Mouse (Mus musculus): ENCODE measurements at regions not wholly inside any gene's neighbourhood (a gene's known extent, or its start where the extent isn't known, plus 50 kb on each side); places are given as distances from the start of the nearest gene placed in this dataset.

DNA sequence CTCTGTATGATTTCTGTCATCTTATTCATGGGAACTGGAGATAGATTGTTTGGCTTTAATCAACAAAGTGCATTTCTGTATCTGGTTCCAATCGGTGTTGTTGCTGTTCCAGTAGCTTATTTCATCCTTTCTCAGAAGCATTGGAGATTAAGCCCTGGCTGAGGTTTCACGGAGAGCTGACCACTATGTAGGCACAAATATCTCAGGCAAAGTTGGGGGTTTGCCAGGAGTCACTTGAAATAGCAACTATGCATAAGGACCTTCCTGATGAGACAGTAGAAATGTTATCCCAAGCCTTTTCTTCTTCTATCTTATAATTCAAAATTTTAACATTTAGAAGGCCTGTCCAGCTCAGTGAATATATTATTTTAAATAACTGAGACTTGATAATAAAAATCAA, 268.0 kb upstream of the Klf12 start:
- H3K4me1 ChIP-seq (ENCODE audit: control insufficient read depth, insufficient read depth, low read length), result no peaks in the 10 kb centered on the region
- H3K27me3 ChIP-seq (ENCODE audit: control insufficient read depth, insufficient read depth, low read length), result no peaks in the 10 kb centered on the region
- no peaks in the 10 kb centered on the region for H3K36me3 ChIP-seq (ENCODE audit: control insufficient read depth, insufficient read depth, low read length)
- no peak overlapping the region for H3K27ac ChIP-seq (ENCODE audit: control insufficient read depth, insufficient read depth, low read depth, low read length)
- H3K4me3 ChIP-seq (ENCODE audit: control insufficient read depth, low read depth, low read length), result no peak overlapping the region
- no peak for TF ChIP-seq POLR2A (IDR thresholded peaks at IDR 0.05; ENCODE audit: control insufficient read depth, low read depth, low read length)
- TF ChIP-seq CTCF (IDR thresholded peaks at IDR 0.05; ENCODE audit: control insufficient read depth, insufficient read depth, insufficient replicate concordance, low read depth, low read length), result no peak

GRCm38 (mm10) chr14:100550266-100550665, 265.8 kb upstream of the Klf12 start:
- TF ChIP-seq CTCF (IDR thresholded peaks at IDR 0.05; ENCODE audit: control insufficient read depth, insufficient read depth, insufficient replicate concordance, low read depth, low read length), result no peak
- no peak for TF ChIP-seq POLR2A (IDR thresholded peaks at IDR 0.05; ENCODE audit: control insufficient read depth, low read depth, low read length)
- Histone ChIP-seq H3K4me1 (ENCODE audit: control insufficient read depth, insufficient read depth, low read length) (no peaks in the 10 kb centered on the region), H3K27me3 (ENCODE audit: control insufficient read depth, insufficient read depth, low read length) (no peaks in the 10 kb centered on the region), H3K4me3 (ENCODE audit: control insufficient read depth, low read depth, low read length) (no peak overlapping the region), H3K27ac (ENCODE audit: control insufficient read depth, insufficient read depth, low read depth, low read length) (no peak overlapping the region), H3K36me3 (ENCODE audit: control insufficient read depth, insufficient read depth, low read length) (no peaks in the 10 kb centered on the region)

DNA sequence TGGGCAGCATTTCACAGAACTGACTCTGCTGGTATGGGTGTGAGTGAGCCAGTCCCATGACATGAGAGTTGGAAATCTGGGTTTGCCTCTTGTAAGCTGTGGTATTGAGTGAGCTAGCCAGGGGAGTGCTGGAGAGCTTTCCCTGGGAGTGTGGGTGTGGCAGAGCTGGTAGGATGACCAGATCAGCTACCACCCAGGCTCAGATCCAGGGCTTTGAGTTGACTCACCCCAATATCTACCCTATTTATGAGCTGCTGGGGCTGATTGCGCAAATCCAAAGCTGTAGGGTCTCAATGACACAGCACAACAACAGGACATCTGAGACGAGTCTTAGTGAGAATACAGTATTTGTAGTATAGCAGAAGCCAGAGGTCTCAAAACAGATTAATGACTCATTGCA, 245.7 kb upstream of the Klf12 start:
- TF ChIP-seq CTCF (IDR thresholded peaks at IDR 0.05; ENCODE audit: control insufficient read depth, insufficient read depth, insufficient replicate concordance, low read depth, low read length) (no peak), POLR2A (IDR thresholded peaks at IDR 0.05; ENCODE audit: control insufficient read depth, low read depth, low read length) (no peak)
- Histone ChIP-seq H3K27me3 (ENCODE audit: control insufficient read depth, insufficient read depth, low read length) (no peaks in the 10 kb centered on the region), H3K27ac (ENCODE audit: control insufficient read depth, insufficient read depth, low read depth, low read length) (no peak overlapping the region), H3K36me3 (ENCODE audit: control insufficient read depth, insufficient read depth, low read length) (no peaks in the 10 kb centered on the region), H3K4me1 (ENCODE audit: control insufficient read depth, insufficient read depth, low read length) (no peaks in the 10 kb centered on the region), H3K4me3 (ENCODE audit: control insufficient read depth, low read depth, low read length) (no peak overlapping the region)

DNA sequence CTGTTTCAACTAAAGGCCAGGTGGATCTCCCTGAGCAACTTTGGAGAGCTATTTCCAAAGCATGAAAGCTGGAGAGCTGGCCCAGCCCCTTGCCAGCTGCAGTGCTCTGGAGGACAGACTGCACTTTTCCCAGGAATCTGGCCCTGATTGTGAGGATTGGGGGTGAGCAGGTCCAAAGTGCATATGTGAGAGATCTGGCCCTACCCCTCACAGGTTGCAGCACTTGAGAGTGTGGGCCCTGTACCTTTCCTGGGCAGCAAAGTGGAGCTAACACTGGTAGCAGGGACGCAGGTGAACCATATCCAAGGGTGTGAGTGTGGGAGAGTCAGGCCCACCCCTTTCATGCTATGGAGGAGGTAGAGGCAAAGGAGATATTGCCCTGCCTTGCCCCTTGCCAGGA, 245.3 kb upstream of the Klf12 start:
- no peak for TF ChIP-seq CTCF (IDR thresholded peaks at IDR 0.05; ENCODE audit: control insufficient read depth, insufficient read depth, insufficient replicate concordance, low read depth, low read length)
- TF ChIP-seq POLR2A (IDR thresholded peaks at IDR 0.05; ENCODE audit: control insufficient read depth, low read depth, low read length), result no peak
- Histone ChIP-seq H3K27ac (ENCODE audit: control insufficient read depth, insufficient read depth, low read depth, low read length) (no peak overlapping the region), H3K27me3 (ENCODE audit: control insufficient read depth, insufficient read depth, low read length) (no peaks in the 10 kb centered on the region)

GRCm38 (mm10) chr14:100509396-100509795, 224.9 kb upstream of the Klf12 start:
- Histone ChIP-seq H3K36me3 (ENCODE audit: control insufficient read depth, insufficient read depth, low read length) (no peaks in the 10 kb centered on the region), H3K4me1 (ENCODE audit: control insufficient read depth, insufficient read depth, low read length) (no peaks in the 10 kb centered on the region), H3K27me3 (ENCODE audit: control insufficient read depth, insufficient read depth, low read length) (no peaks in the 10 kb centered on the region), H3K4me3 (ENCODE audit: control insufficient read depth, low read depth, low read length) (no peak overlapping the region), H3K27ac (ENCODE audit: control insufficient read depth, insufficient read depth, low read depth, low read length) (no peak overlapping the region)
- TF ChIP-seq CTCF (IDR thresholded peaks at IDR 0.05; ENCODE audit: control insufficient read depth, insufficient read depth, insufficient replicate concordance, low read depth, low read length) (no peak), POLR2A (IDR thresholded peaks at IDR 0.05; ENCODE audit: control insufficient read depth, low read depth, low read length) (no peak)

More for the DNA sequence above, 245.3 kb upstream of the Klf12 start:
- Histone ChIP-seq H3K4me3 (ENCODE audit: control insufficient read depth, low read depth, low read length) (no peak overlapping the region), H3K4me1 (ENCODE audit: control insufficient read depth, insufficient read depth, low read length) (no peaks in the 10 kb centered on the region), H3K36me3 (ENCODE audit: control insufficient read depth, insufficient read depth, low read length) (no peaks in the 10 kb centered on the region)

GRCm38 (mm10) chr14:100508087-100508486, 223.6 kb upstream of the Klf12 start:
- H3K4me1 ChIP-seq (ENCODE audit: control insufficient read depth, insufficient read depth, low read length), result no peaks in the 10 kb centered on the region
- no peaks in the 10 kb centered on the region for H3K27me3 ChIP-seq (ENCODE audit: control insufficient read depth, insufficient read depth, low read length)
- no peak overlapping the region for H3K4me3 ChIP-seq (ENCODE audit: control insufficient read depth, low read depth, low read length)
- TF ChIP-seq POLR2A (IDR thresholded peaks at IDR 0.05; ENCODE audit: control insufficient read depth, low read depth, low read length), result no peak
- TF ChIP-seq CTCF (IDR thresholded peaks at IDR 0.05; ENCODE audit: control insufficient read depth, insufficient read depth, insufficient replicate concordance, low read depth, low read length), result no peak
- no peak overlapping the region for H3K27ac ChIP-seq (ENCODE audit: control insufficient read depth, insufficient read depth, low read depth, low read length)
- no peaks in the 10 kb centered on the region for H3K36me3 ChIP-seq (ENCODE audit: control insufficient read depth, insufficient read depth, low read length)

DNA sequence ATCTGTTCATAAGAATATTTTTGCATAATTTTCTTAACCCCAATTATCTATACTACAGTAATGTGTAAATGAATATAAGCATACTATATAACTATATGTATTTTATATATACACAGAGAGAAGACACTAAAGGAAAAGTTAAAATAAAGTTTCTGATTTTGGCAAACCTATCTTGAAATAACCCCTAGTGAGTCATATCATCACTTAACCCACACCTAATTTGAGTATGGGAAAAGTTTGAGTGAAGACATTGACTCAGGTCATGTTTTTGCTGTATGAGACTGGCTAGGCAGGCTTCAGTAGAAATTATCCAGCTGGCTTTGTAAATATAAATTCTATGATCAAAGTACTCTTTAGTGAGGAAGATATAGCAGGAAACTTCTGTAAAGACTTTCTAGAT, 223.1 kb upstream of the Klf12 start:
- no peaks in the 10 kb centered on the region for H3K4me1 ChIP-seq (ENCODE audit: control insufficient read depth, insufficient read depth, low read length)
- TF ChIP-seq CTCF (IDR thresholded peaks at IDR 0.05; ENCODE audit: control insufficient read depth, insufficient read depth, insufficient replicate concordance, low read depth, low read length) (no peak), POLR2A (IDR thresholded peaks at IDR 0.05; ENCODE audit: control insufficient read depth, low read depth, low read length) (no peak)
- no peaks in the 10 kb centered on the region for H3K36me3 ChIP-seq (ENCODE audit: control insufficient read depth, insufficient read depth, low read length)
- no peak overlapping the region for H3K27ac ChIP-seq (ENCODE audit: control insufficient read depth, insufficient read depth, low read depth, low read length)
- no peaks in the 10 kb centered on the region for H3K27me3 ChIP-seq (ENCODE audit: control insufficient read depth, insufficient read depth, low read length)
- H3K4me3 ChIP-seq (ENCODE audit: control insufficient read depth, low read depth, low read length), result no peak overlapping the region

- Histone ChIP-seq H3K4me1 (ENCODE audit: control insufficient read depth, insufficient read depth, low read length) (no peaks in the 10 kb centered on the region), H3K36me3 (ENCODE audit: control insufficient read depth, insufficient read depth, low read length) (no peaks in the 10 kb centered on the region), H3K4me3 (ENCODE audit: control insufficient read depth, low read depth, low read length) (no peak overlapping the region), H3K27ac (ENCODE audit: control insufficient read depth, insufficient read depth, low read depth, low read length) (no peak overlapping the region), H3K27me3 (ENCODE audit: control insufficient read depth, insufficient read depth, low read length) (no peaks in the 10 kb centered on the region)
- no peak for TF ChIP-seq CTCF (IDR thresholded peaks at IDR 0.05; ENCODE audit: control insufficient read depth, insufficient read depth, insufficient replicate concordance, low read depth, low read length)
- TF ChIP-seq POLR2A (IDR thresholded peaks at IDR 0.05; ENCODE audit: control insufficient read depth, low read depth, low read length), result no peak
These were observed 204.4 kb upstream of the Klf12 start for GRCm38 (mm10) chr14:100488837-100489236.

Data from testis, adult 2 months (tissue).